Mouse (Mus musculus): ENCODE data around the gene Gpi1.
"Not testable (repeated sequence)": the region's sequence is repeated elsewhere in the genome, so short reads cannot be mapped to it uniquely, and the experiment has no call there.

Gene Gpi1

GRCm38 (mm10) chr7:34229153-34229552 lies 983 bp downstream of the Gpi1 start:
- DNase-seq, result no peak

- no peak for DNase-seq
These were observed 1.5 kb downstream of the Gpi1 start for GRCm38 (mm10) chr7:34228641-34229040.

GRCm38 (mm10) chr7:34226846-34227245 lies 3.3 kb downstream of the Gpi1 start:
- DNase-seq, result no peak

- no peak for DNase-seq
These were observed 4.0 kb downstream of the Gpi1 start for GRCm38 (mm10) chr7:34226086-34226485.

GRCm38 (mm10) chr7:34224308-34224707 lies 5.8 kb downstream of the Gpi1 start:
- no peak for DNase-seq

- no peak for DNase-seq
These were observed 7.8 kb downstream of the Gpi1 start for GRCm38 (mm10) chr7:34222340-34222739.

- DNase-seq, result no peak
These were observed 8.4 kb downstream of the Gpi1 start for GRCm38 (mm10) chr7:34221594-34222250.

GRCm38 (mm10) chr7:34218496-34218895 lies 11.6 kb downstream of the Gpi1 start:
- DNase-seq, result no peak

- no peak for DNase-seq
These were observed 13.7 kb downstream of the Gpi1 start for GRCm38 (mm10) chr7:34216474-34216873.

- DNase-seq, result no peak
These were observed 14.7 kb downstream of the Gpi1 start for GRCm38 (mm10) chr7:34215481-34215880.

GRCm38 (mm10) chr7:34214644-34215043 lies 15.5 kb downstream of the Gpi1 start:
- DNase-seq, result no peak

- DNase-seq, result no peak
These were observed 16.9 kb downstream of the Gpi1 start for GRCm38 (mm10) chr7:34213281-34213680.

- no peak for DNase-seq
These were observed 21.9 kb downstream of the Gpi1 start for GRCm38 (mm10) chr7:34208027-34208745.

- no peak for DNase-seq
These were observed 23.8 kb downstream of the Gpi1 start for GRCm38 (mm10) chr7:34206331-34206730.

- DNase-seq, result not testable (repeated sequence)
These were observed 28.0 kb downstream of the Gpi1 start for GRCm38 (mm10) chr7:34202147-34202546.

- DNase-seq, result no peak
These were observed 29.3 kb downstream of the Gpi1 start for GRCm38 (mm10) chr7:34200829-34201228.

GRCm38 (mm10) chr7:34198346-34198745 lies 31.8 kb downstream of the Gpi1 start:
- DNase-seq, result peak in 1 of 2 experiments; percentile 49

- DNase-seq, result peak; percentile 83 to 91
These were observed 33.7 kb downstream of the Gpi1 start, which contains the start of gene Pdcd2l for GRCm38 (mm10) chr7:34196132-34197128. Gene Pdcd2l, minus strand, starts transcription at chr7:34196661.

GRCm38 (mm10) chr7:34195632-34196031 lies 34.5 kb downstream of the Gpi1 start:
- DNase-seq, result no peak

- DNase-seq, result no peak
These were observed 37.3 kb downstream of the Gpi1 start for GRCm38 (mm10) chr7:34192825-34193224.

- peak; percentile 39 to 45 for DNase-seq
These were observed 40.7 kb downstream of the Gpi1 start for GRCm38 (mm10) chr7:34189376-34189989.

- DNase-seq, result no peak
These were observed 46.3 kb downstream of the Gpi1 start for GRCm38 (mm10) chr7:34183794-34184193.

- no peak for DNase-seq
These were observed 46.8 kb downstream of the Gpi1 start for GRCm38 (mm10) chr7:34183356-34183755.
